Comparison of ENCODE assay signal across 8 mouse cellular contexts in genomic region chr8:110629245-110630063, GRCm38 (mm10). TPM values are rescaled to one million over a fixed set of nuclear protein-coding genes. Genes with fewer than 3 reads are reported as not detected.
DNase-seq lines count a peak whose midpoint lies in the region; ATAC-seq lines count a peak whose summit lies in the region.

No protein-coding gene starts in this region.

- H3K4me3 ChIP-seq in limb, embryonic 10.5 days = no peak overlapping the region

- no peak overlapping the region for H3K27ac ChIP-seq in limb, embryonic 10.5 days

- H3K27me3 ChIP-seq in limb, embryonic 10.5 days (ENCODE audit: low read depth, poor library complexity, severe bottlenecking) = no peaks in the 10 kb centered on the region

- no peaks in the 10 kb centered on the region for H3K9me3 ChIP-seq in limb, embryonic 10.5 days (replicated peaks)

- peaks cover 34% of the 10 kb centered on the region for H3K36me3 ChIP-seq in limb, embryonic 10.5 days

- WGBS in limb, embryonic 10.5 days = 70% methylated on average over 9 of the region's 9 CpGs

- H3K4me1 ChIP-seq in limb, embryonic 10.5 days = no peaks in the 10 kb centered on the region

- peak; percentile 74 for DNase-seq in layer of hippocampus, adult 11-12 months (ENCODE audit: low spot score)
- DNase-seq in layer of hippocampus, adult 9-10 months (ENCODE audit: low spot score) = no peak
- DNase-seq in MN1 (ENCODE audit: low spot score) = peak; percentile 76
- peak; percentile 35 for DNase-seq in c-Kit-negative CD71-positive TER-119-positive erythroid progenitor cells, embryonic 14.5 days (ENCODE audit: low read depth, low spot score)
- peak; percentile 56 for DNase-seq in forelimb bud, embryonic 11.5 days (ENCODE audit: low read depth, low spot score)
- peak; percentile 63 for DNase-seq in limb, embryonic 10.5 days (ENCODE audit: low spot score)
- no peak for DNase-seq in urinary bladder, adult 2 months (ENCODE audit: low spot score)

- ATAC-seq in monocyte, adult 5-6 weeks (replicated peaks; ENCODE audit: insufficient number of reproducible peaks, low FRiP score, low TSS enrichment, poor library complexity, severe bottlenecking) = 0 out of 2 replicates have a peak, but pooled peaks have one; percentile 7

RNA-seq across cellular contexts. Expression of gene Vac14, which starts 11.1 kb away (rescaled TPM):
- polyA plus RNA-seq in limb, embryonic 10.5 days (2016; fragmentation: Nextera tagmentation; extraction: Ambion mirVana) = 30.8 and 32.3 TPM in 2 replicates
- 19.3 to 38.3 TPM (median 24.0 TPM) in 3 replicates for total RNA-seq in monocyte, adult 5-6 weeks (2017)
- polyA plus RNA-seq in urinary bladder, adult 2 months (2012; rRNA removed) = 20.5 and 21.8 TPM in 2 replicates

Comparison
In these comparisons a context has a peak if more than half of its experiments do, and no peak if none do; other contexts are left out.
1. DNase-seq: peak in layer of hippocampus, adult 11-12 months (single experiment), MN1 (single experiment), c-Kit-negative CD71-positive TER-119-positive erythroid progenitor cells, embryonic 14.5 days (single experiment), forelimb bud, embryonic 11.5 days (single experiment) and limb, embryonic 10.5 days (single experiment); none in layer of hippocampus, adult 9-10 months (single experiment) and urinary bladder, adult 2 months (single experiment).